Mouse (Mus musculus): ENCODE measurements around the gene Alg12.

- no peak for TF ChIP-seq CTCF (IDR thresholded peaks at IDR 0.05; ENCODE audit: extremely low read depth, insufficient read depth, low read length)
- TF ChIP-seq POLR2A (IDR thresholded peaks at IDR 0.05; ENCODE audit: extremely low read depth, insufficient read depth, low read length), result peak; percentile 58; the same call in 1 of the 2 replicates
These were observed at the start of gene Alg12, which contains the start of gene Creld2 for GRCm38 (mm10) chr15:88819026-88819905.
